Mouse (Mus musculus) liver, embryonic 14.5 days (tissue): ENCODE results near the gene Kcnma1.

Source experiments
- CTCF ChIP-seq: IDR thresholded peaks from 2 replicates; pipeline ENCODE4 v1.5.1; 2016; ENCODE audit warnings: antibody characterized with exemption, low read depth, control low read depth
- EP300 ChIP-seq: IDR thresholded peaks from 2 replicates; pipeline ENCODE4 v1.6.1; 2016; ENCODE audit warnings: antibody characterized with exemption, low read depth

DNA sequence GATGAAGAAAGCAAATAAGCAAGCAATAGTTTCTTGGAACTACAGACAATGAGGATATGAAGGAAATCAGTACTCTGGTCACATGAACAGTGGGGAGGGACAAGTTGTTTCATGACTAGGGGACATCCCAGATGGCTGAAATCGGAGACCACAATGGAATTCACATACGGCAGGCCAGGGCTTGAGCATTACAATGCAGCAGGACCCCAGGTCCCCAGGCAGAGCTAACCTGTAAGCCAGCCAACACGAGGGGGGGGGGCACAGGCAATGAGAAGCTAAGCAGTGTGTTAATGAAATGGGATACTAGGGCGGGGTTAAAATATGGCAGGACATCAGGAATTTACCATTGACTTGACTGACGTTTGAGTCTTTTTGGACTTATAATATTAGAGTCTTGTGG is 324.6 kb downstream of the Kcnma1 start:
- TF ChIP-seq CTCF, result no peak
- no peak for TF ChIP-seq EP300
